Mouse (Mus musculus): ENCODE measurements around the gene Slc7a11.

- TF ChIP-seq CTCF (IDR thresholded peaks at IDR 0.05; ENCODE audit: control insufficient read depth, insufficient read depth, low read length): no peak
- TF ChIP-seq POLR2A (IDR thresholded peaks at IDR 0.05; ENCODE audit: borderline replicate concordance, control insufficient read depth, low read depth, low read length): no peak
Observed at GRCm38 (mm10) chr3:50382729-50383128, 60.7 kb downstream of the Slc7a11 start.

All from bone marrow, adult 2 months (tissue).